Mouse (Mus musculus): ENCODE measurements around the gene Olfr178.

DNA sequence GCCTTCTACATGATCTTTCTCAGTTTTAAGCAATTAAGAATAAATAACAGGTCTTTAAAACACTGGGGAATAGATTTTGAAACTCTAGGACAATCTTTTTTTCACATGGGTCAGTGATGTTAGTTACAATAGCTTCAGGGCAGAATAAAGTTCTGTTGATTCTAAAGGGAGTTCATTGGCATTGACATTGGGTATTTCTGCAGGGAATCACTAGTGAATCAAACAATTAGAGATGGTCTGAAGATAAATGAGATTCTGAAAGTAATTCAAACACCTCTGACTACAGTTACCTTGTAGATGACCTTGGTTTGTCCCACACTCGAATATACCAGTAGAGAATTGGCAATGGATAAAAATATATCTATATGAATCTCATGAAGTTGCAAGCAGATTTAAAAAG, 36.8 kb upstream of the Olfr178 start, which contains the start of gene Olfr181:
- TF ChIP-seq CTCF (conservative IDR thresholded peaks at IDR 0.05; ENCODE audit: low read length) (no peak), POU5F1 (IDR thresholded peaks at IDR 0.05; ENCODE audit: borderline replicate concordance, low read length) (no peak)

All from E14TG2a.4 (cell line).